Mouse (Mus musculus) ES-E14 (cell line): ENCODE measurements around the gene Myo1b.

Experiments
- CHD2 ChIP-seq: IDR thresholded peaks from 2 replicates; pipeline ENCODE4 v1.6.1; 2014; ENCODE audit warnings: mild to moderate bottlenecking, low read depth, low read length, inconsistent platforms
- ZNF384 ChIP-seq: IDR thresholded peaks from 2 replicates; pipeline ENCODE4 v1.6.1; 2012; ENCODE audit warnings: low read depth, low read length, inconsistent platforms

DNA sequence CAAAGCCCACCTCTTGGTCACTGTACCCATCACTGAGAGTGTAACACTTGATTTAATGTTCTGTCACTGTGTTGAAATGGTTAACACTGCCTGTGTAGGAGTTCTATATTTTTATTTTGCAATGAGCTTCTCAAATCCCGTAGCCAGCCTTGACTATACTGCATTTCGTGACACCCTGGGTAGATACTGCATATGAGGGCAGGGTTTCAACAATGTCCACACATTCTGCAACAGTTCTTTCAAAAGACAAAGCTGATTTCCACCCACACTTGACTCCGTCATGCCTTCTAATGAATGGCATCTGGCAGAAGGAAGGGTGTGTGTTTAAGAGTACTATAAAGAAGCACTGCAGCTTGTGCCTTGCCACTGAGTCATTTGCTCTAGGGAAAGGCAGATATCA lies 17.0 kb upstream of the Myo1b start:
- no peak for TF ChIP-seq ZNF384
- no peak for TF ChIP-seq CHD2
